Mouse (Mus musculus) cerebellum, adult 2 months (tissue): ENCODE results near the gene Wwc2. TPM values are rescaled to one million over a fixed set of nuclear protein-coding genes. Genes with fewer than 3 reads are reported as not detected.

Experiments
- DNase-seq, 2 experiments: peaks; one replicate each; pipeline ENCODE4 v3.0.0; 2021
- H3K27ac ChIP-seq: fragments of 200-500 bp; 2 replicates; pipeline ENCODE4 v1.5.1; 2012; ENCODE audit warnings: low read length, control low read depth, inconsistent platforms; ENCODE audit not compliant: insufficient read depth
- H3K27me3 ChIP-seq: fragments of 200-500 bp; 2 replicates; pipeline ENCODE4 v1.6.1; 2012; ENCODE audit warnings: inconsistent platforms, mild to moderate bottlenecking, low read length, moderate library complexity; ENCODE audit not compliant: control insufficient read depth, insufficient read depth
- H3K4me1 ChIP-seq: fragments of 200-500 bp; 2 replicates; pipeline ENCODE4 v1.6.1; 2011; ENCODE audit warnings: low read length; ENCODE audit not compliant: control insufficient read depth, insufficient read depth
- H3K4me3 ChIP-seq: fragments of 200-500 bp; replicated peaks from 2 replicates; pipeline ENCODE3; 2011; ENCODE audit warnings: mild to moderate bottlenecking, low read depth, low read length, control low read depth; ENCODE audit not compliant: insufficient read depth
- CTCF ChIP-seq: fragments of 200-500 bp; IDR thresholded peaks from 2 replicates; pipeline ENCODE4 v1.5.1; 2011; ENCODE audit warnings: low read depth, mild to moderate bottlenecking, control low read depth, low read length, moderate library complexity, borderline replicate concordance; ENCODE audit not compliant: insufficient read depth
- POLR2A ChIP-seq: fragments of 200-500 bp; IDR thresholded peaks from 2 replicates; pipeline ENCODE4 v1.6.1; 2011; ENCODE audit warnings: low read length, control low read depth, borderline replicate concordance; ENCODE audit not compliant: insufficient read depth
- WGBS: fragments of 180-500 bp; shearing (Covaris S2); methylation state at CpG from one replicate; pipeline ENCODE4 v1.1.7; 2018; 5-methylcytosine and 5-hydroxymethylcytosine counted together
- polyA plus RNA-seq: library from polyadenylated mRNA; depleted of rRNA; stranded (reverse); fragments of >200 nt; gene quantifications from 2 replicates; pipeline ENCODE4 v1.2.3, GENCODE M21; 2012; rRNA removed

The Wwc2 gene
- polyA plus RNA-seq, 1 experiment: 6.3 TPM

- Histone ChIP-seq H3K4me3 (no peak overlapping the region), H3K27me3 (no peaks in the 10 kb centered on the region), H3K4me1 (no peaks in the 10 kb centered on the region), H3K27ac (no peak overlapping the region)
- WGBS: 68% methylated on average over 7 of the region's 7 CpGs
- no peak for TF ChIP-seq CTCF
- no peak for TF ChIP-seq POLR2A
- DNase-seq: no peak
Observed at GRCm38 (mm10) chr8:47784436-47784835, 206.3 kb downstream of the Wwc2 start.

GRCm38 (mm10) chr8:47783944-47784343 lies 206.8 kb downstream of the Wwc2 start:
- Histone ChIP-seq H3K4me3 (no peak overlapping the region), H3K27me3 (no peaks in the 10 kb centered on the region), H3K27ac (no peak overlapping the region), H3K4me1 (no peaks in the 10 kb centered on the region)
- DNase-seq: no peak
- no peak for TF ChIP-seq CTCF
- no peak for TF ChIP-seq POLR2A
- 88% methylated on average over 6 of the region's 6 CpGs for WGBS

GRCm38 (mm10) chr8:47783544-47783943 lies 207.2 kb downstream of the Wwc2 start:
- Histone ChIP-seq H3K27ac (no peak overlapping the region), H3K4me3 (no peak overlapping the region), H3K4me1 (no peaks in the 10 kb centered on the region), H3K27me3 (no peaks in the 10 kb centered on the region)
- DNase-seq: no peak
- TF ChIP-seq POLR2A: no peak
- TF ChIP-seq CTCF: no peak
- 96% methylated on average over 2 of the region's 2 CpGs for WGBS

GRCm38 (mm10) chr8:47781881-47782280 lies 208.8 kb downstream of the Wwc2 start:
- no peak for DNase-seq
- H3K4me3 ChIP-seq: no peak overlapping the region
- WGBS: 51% methylated on average over 4 of the region's 4 CpGs
- no peak for TF ChIP-seq POLR2A
- TF ChIP-seq CTCF: no peak
- H3K4me1 ChIP-seq: no peaks in the 10 kb centered on the region
- H3K27me3 ChIP-seq: no peaks in the 10 kb centered on the region
- H3K27ac ChIP-seq: no peak overlapping the region

GRCm38 (mm10) chr8:47779589-47779988 lies 211.1 kb downstream of the Wwc2 start:
- 79% methylated on average over 6 of the region's 6 CpGs for WGBS
- no peaks in the 10 kb centered on the region for H3K27me3 ChIP-seq
- H3K27ac ChIP-seq: no peak overlapping the region
- no peaks in the 10 kb centered on the region for H3K4me1 ChIP-seq
- no peak overlapping the region for H3K4me3 ChIP-seq
- TF ChIP-seq POLR2A (no peak), CTCF (no peak)
- no peak for DNase-seq

GRCm38 (mm10) chr8:47777415-47777814 lies 213.3 kb downstream of the Wwc2 start:
- WGBS: 93% methylated on average over 7 of the region's 7 CpGs
- Histone ChIP-seq H3K4me3 (no peak overlapping the region), H3K27ac (no peak overlapping the region), H3K27me3 (no peaks in the 10 kb centered on the region), H3K4me1 (no peaks in the 10 kb centered on the region)
- DNase-seq: no peak
- TF ChIP-seq CTCF (no peak), POLR2A (no peak)

Other genes with a start within 250 kb of the Wwc2 start
- gene Cldn24, start 168.8 kb downstream of the Wwc2 start, polyA plus RNA-seq: not detected in 2 replicates
- gene Cldn22, start 166.4 kb downstream of the Wwc2 start, polyA plus RNA-seq: 0.11 and 0.22 TPM in 2 replicates
- 5.9 and 7.4 TPM in 2 replicates for gene Dctd, start 108.2 kb upstream of the Wwc2 start, polyA plus RNA-seq